Mouse (Mus musculus): ENCODE data around the gene Gpc4.

Gpc4 gene

GRCm38 (mm10) chrX:52086885-52087573, 78.0 kb downstream of the Gpc4 start:
- in situ Hi-C loops (cut with MboI; ENCODE audit: low pct_unique_long_range_greater_than_20kb in 1 of 2, low sequenced_read_pairs in 2 of 2, unreplicated experiment in 1 of 2), result no loop called here

DNA sequence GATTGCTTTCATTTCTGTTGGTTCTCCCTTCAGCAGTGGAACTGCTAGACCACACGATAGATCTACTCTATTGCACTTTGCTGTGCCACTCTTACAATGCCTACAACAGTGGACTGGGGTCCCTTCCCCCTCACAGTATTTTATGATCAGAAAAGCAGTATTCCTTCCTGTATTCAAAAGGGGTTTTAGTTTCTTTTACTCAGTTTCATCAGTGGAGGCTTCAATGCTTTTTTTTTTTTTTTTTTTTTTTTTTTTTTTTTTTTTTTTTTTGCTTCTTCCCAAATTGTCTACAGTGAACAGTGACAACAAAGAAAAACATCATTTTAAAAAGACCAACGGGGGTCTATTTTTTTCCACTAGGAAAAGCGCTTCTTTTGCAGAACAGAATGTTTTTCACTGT, 81.5 kb downstream of the Gpc4 start:
- in situ Hi-C loops (cut with MboI; ENCODE audit: low pct_unique_long_range_greater_than_20kb in 1 of 2, low sequenced_read_pairs in 2 of 2, unreplicated experiment in 1 of 2), result no loop called here

DNA sequence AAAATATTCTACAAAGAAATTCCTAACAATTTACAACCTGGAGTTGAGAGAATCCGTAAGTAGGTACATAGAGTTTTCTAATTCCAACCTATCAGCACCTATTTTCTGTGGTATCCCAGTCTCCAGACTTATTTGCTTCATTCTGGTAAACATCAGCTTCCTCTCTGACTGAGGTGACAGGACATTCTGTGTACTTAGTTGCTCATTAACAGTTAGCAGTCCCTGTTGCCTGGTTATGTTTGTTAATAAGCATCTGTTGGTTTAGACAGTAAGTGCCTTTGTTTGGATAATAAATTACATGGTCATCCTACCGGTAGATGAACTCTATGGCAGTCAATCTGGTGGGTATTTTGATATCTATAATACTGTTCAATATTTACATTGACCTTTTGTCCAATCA, 92.6 kb downstream of the Gpc4 start:
- in situ Hi-C loops (cut with MboI; ENCODE audit: low pct_unique_long_range_greater_than_20kb in 1 of 2, low sequenced_read_pairs in 2 of 2, unreplicated experiment in 1 of 2), result no loop called here

GRCm38 (mm10) chrX:52053416-52053815, 111.6 kb downstream of the Gpc4 start:
- in situ Hi-C loops (cut with MboI; ENCODE audit: low pct_unique_long_range_greater_than_20kb in 1 of 2, low sequenced_read_pairs in 2 of 2, unreplicated experiment in 1 of 2), result no loop called here

- in situ Hi-C loops (cut with MboI; ENCODE audit: low pct_unique_long_range_greater_than_20kb in 1 of 2, low sequenced_read_pairs in 2 of 2, unreplicated experiment in 1 of 2), result no loop called here
Measured at GRCm38 (mm10) chrX:52052011-52052410, 113.0 kb downstream of the Gpc4 start.

GRCm38 (mm10) chrX:52050941-52051340, 114.1 kb downstream of the Gpc4 start:
- in situ Hi-C loops (cut with MboI; ENCODE audit: low pct_unique_long_range_greater_than_20kb in 1 of 2, low sequenced_read_pairs in 2 of 2, unreplicated experiment in 1 of 2), result no loop called here

GRCm38 (mm10) chrX:52039875-52040274, 125.2 kb downstream of the Gpc4 start:
- in situ Hi-C loops (cut with MboI; ENCODE audit: low pct_unique_long_range_greater_than_20kb in 1 of 2, low sequenced_read_pairs in 2 of 2, unreplicated experiment in 1 of 2), result no loop called here

- in situ Hi-C loops (cut with MboI; ENCODE audit: low pct_unique_long_range_greater_than_20kb in 1 of 2, low sequenced_read_pairs in 2 of 2, unreplicated experiment in 1 of 2), result no loop called here
Measured at GRCm38 (mm10) chrX:52030146-52030545, 134.9 kb downstream of the Gpc4 start.

- in situ Hi-C loops (cut with MboI; ENCODE audit: low pct_unique_long_range_greater_than_20kb in 1 of 2, low sequenced_read_pairs in 2 of 2, unreplicated experiment in 1 of 2), result no loop called here
Measured at GRCm38 (mm10) chrX:52017660-52018059, 147.4 kb downstream of the Gpc4 start.

Data from mouse embryonic stem cell (cell line).